Comparison of ENCODE assay signal across 10 mouse cellular contexts in genomic region chr16:30869136-30869909, GRCm38 (mm10).
A peak's percentile ranks its signal among the peaks of the same experiment; 100 is the strongest.
DNase-seq lines count a peak whose midpoint lies in the region; ATAC-seq and TF ChIP-seq lines count a peak whose summit lies in the region.
"Had no signal": no experiment of that assay in that cellular context is flagged by ENCODE, and none has a peak within 500 bp of the region (broad histone marks: within the 10 kb centered on the region; RNA-seq: fewer than 3 reads in every experiment).

No protein-coding gene starts in this region.

- H3K4me3 ChIP-seq in gastrocnemius, adult 2 months: no peak overlapping the region
- no peak overlapping the region for H3K4me3 ChIP-seq in intestine, embryonic 16.5 days (ENCODE audit: low read length)
- no peak overlapping the region for H3K4me3 ChIP-seq in intestine, postnatal 0 days (ENCODE audit: low read depth, low read length)
- H3K4me3 ChIP-seq in liver, embryonic 11.5 days (ENCODE audit: low read depth, low read length): no peak overlapping the region
- H3K4me3 ChIP-seq: limb, embryonic 12.5 days; midbrain, embryonic 15.5 days had no signal

- no peaks in the 10 kb centered on the region for H3K4me1 ChIP-seq in intestine, embryonic 16.5 days (ENCODE audit: control insufficient read depth, insufficient read depth, low read length)
- 0 out of 2 replicates have a peak, but pooled peaks cover 4% of the 10 kb centered on the region for H3K4me1 ChIP-seq in intestine, postnatal 0 days (replicated peaks; ENCODE audit: control insufficient read depth, insufficient read depth, low read length)
- H3K4me1 ChIP-seq in liver, embryonic 11.5 days (replicated peaks; ENCODE audit: control insufficient read depth, insufficient read depth, low read length): peaks cover 16% of the 10 kb centered on the region

- H3K9ac ChIP-seq in intestine, embryonic 16.5 days (ENCODE audit: low read depth, low read length): no peak overlapping the region
- H3K9ac ChIP-seq in intestine, postnatal 0 days (ENCODE audit: low read depth, low read length): no peak overlapping the region
- H3K9ac ChIP-seq in liver, embryonic 11.5 days (ENCODE audit: low read depth, low read length): no peak overlapping the region
- H3K9ac ChIP-seq: limb, embryonic 12.5 days; midbrain, embryonic 15.5 days had no signal

- no peak for DNase-seq in gastrocnemius, adult 2 months
- DNase-seq in gastrocnemius, postnatal 14 days: no peak
- DNase-seq in 416B (ENCODE audit: low read depth): peak; percentile 43
- no peak for DNase-seq in liver, embryonic 11.5 days (ENCODE audit: low spot score)
- DNase-seq in layer of hippocampus, adult 11-12 months (ENCODE audit: low spot score): no peak
- DNase-seq in ovary, postnatal 36 days (ENCODE audit: low spot score): no peak

- no peak for TF ChIP-seq CTCF in gastrocnemius, adult 2 months (IDR thresholded peaks at IDR 0.05)
- no peak for TF ChIP-seq CTCF in intestine, postnatal 0 days (IDR thresholded peaks at IDR 0.05; ENCODE audit: low read depth)

- H3K27me3 ChIP-seq in intestine, embryonic 16.5 days (replicated peaks; ENCODE audit: control insufficient read depth, insufficient read depth, low read length): no peaks in the 10 kb centered on the region
- no peaks in the 10 kb centered on the region for H3K27me3 ChIP-seq in intestine, postnatal 0 days (replicated peaks; ENCODE audit: control insufficient read depth, insufficient read depth, low read length)
- H3K27me3 ChIP-seq in liver, embryonic 11.5 days (replicated peaks; ENCODE audit: control insufficient read depth, insufficient read depth, low read length): no peaks in the 10 kb centered on the region
- H3K27me3 ChIP-seq: midbrain, embryonic 15.5 days had no signal

- intact Hi-C loops in gastrocnemius, adult 2 months (cut with DNase I): no loop called here
- intact Hi-C loops in gastrocnemius, postnatal 14 days (cut with DNase I; ENCODE audit: low total_unique reads): no loop called here

- WGBS in intestine, embryonic 16.5 days: 88% methylated on average over 7 of the region's 7 CpGs
- whole genome bisulfite sequencing in intestine, postnatal 0 days: 85% methylated on average over 7 of the region's 7 CpGs
- 78% methylated on average over 7 of the region's 7 CpGs for WGBS in liver, embryonic 11.5 days

- no peaks in the 10 kb centered on the region for H3K36me3 ChIP-seq in intestine, embryonic 16.5 days (ENCODE audit: control insufficient read depth, insufficient read depth, low read length)
- no peaks in the 10 kb centered on the region for H3K36me3 ChIP-seq in intestine, postnatal 0 days (ENCODE audit: control insufficient read depth, insufficient read depth)
- no peaks in the 10 kb centered on the region for H3K36me3 ChIP-seq in liver, embryonic 11.5 days (ENCODE audit: control insufficient read depth, insufficient read depth, low read length)
- H3K36me3 ChIP-seq: limb, embryonic 12.5 days; midbrain, embryonic 15.5 days had no signal

- no peaks in the 10 kb centered on the region for H3K9me3 ChIP-seq in intestine, embryonic 16.5 days (ENCODE audit: control insufficient read depth, low read length)
- H3K9me3 ChIP-seq in intestine, postnatal 0 days (ENCODE audit: control insufficient read depth): no peaks in the 10 kb centered on the region
- no peaks in the 10 kb centered on the region for H3K9me3 ChIP-seq in liver, embryonic 11.5 days (ENCODE audit: control insufficient read depth, low read length)
- H3K9me3 ChIP-seq: limb, embryonic 12.5 days; midbrain, embryonic 15.5 days had no signal

- ATAC-seq in intestine, embryonic 16.5 days: peak; percentile 31; the same call in 1 of the 2 replicates
- ATAC-seq in intestine, postnatal 0 days: no peak
- no peak; the same call in 1 of the 2 replicates for ATAC-seq in liver, embryonic 11.5 days (replicated peaks; ENCODE audit: low FRiP score)
- ATAC-seq: midbrain, embryonic 15.5 days had no signal

- H3K4me2 ChIP-seq in intestine, embryonic 16.5 days (ENCODE audit: low read depth, low read length): no peak overlapping the region
- H3K4me2 ChIP-seq in intestine, postnatal 0 days (replicated peaks; ENCODE audit: low read depth): no peak overlapping the region
- H3K4me2 ChIP-seq in liver, embryonic 11.5 days: peak overlapping the region; percentile 23
- H3K4me2 ChIP-seq: limb, embryonic 12.5 days; midbrain, embryonic 15.5 days had no signal

- H3K27ac ChIP-seq in gastrocnemius, adult 2 months: peak overlapping the region; percentile 52; the same call in 1 of the 2 replicates
- no peak overlapping the region for H3K27ac ChIP-seq in intestine, embryonic 16.5 days (ENCODE audit: low read length)
- H3K27ac ChIP-seq in intestine, postnatal 0 days (ENCODE audit: low read depth, low read length): no peak overlapping the region
- 0 out of 2 replicates have a peak overlapping the region, but pooled peaks have one; percentile 11 for H3K27ac ChIP-seq in liver, embryonic 11.5 days (ENCODE audit: low read depth, low read length)
- H3K27ac ChIP-seq: limb, embryonic 12.5 days; midbrain, embryonic 15.5 days had no signal

Comparison
In these comparisons a context has a peak if more than half of its experiments do, and no peak if none do; other contexts are left out.
1. H3K27ac ChIP-seq: peak in gastrocnemius, adult 2 months (single experiment) and liver, embryonic 11.5 days (single experiment); none in intestine, embryonic 16.5 days (single experiment) and intestine, postnatal 0 days (single experiment).